Mouse (Mus musculus) thymus, adult 2 months (tissue): ENCODE data around the gene Naa38. TPM values are rescaled to one million over a fixed set of nuclear protein-coding genes. Genes with fewer than 3 reads are reported as not detected.

ENCODE experiments used
- DNase-seq: peaks from one replicate; pipeline ENCODE4 v3.0.0; 2021
- H3K27ac ChIP-seq: fragments of 200-500 bp; 2 replicates; pipeline ENCODE4 v1.5.1; 2012; ENCODE audit warnings: low read length, control low read depth; ENCODE audit not compliant: control insufficient read depth, insufficient read depth
- H3K27me3 ChIP-seq: fragments of 200-500 bp; 2 replicates; pipeline ENCODE4 v1.6.1; 2012; ENCODE audit warnings: mild to moderate bottlenecking, low read length, moderate library complexity, mixed read lengths; ENCODE audit not compliant: control insufficient read depth, insufficient read depth
- H3K36me3 ChIP-seq: fragments of 200-500 bp; 2 replicates; pipeline ENCODE4 v1.6.1; 2012; ENCODE audit warnings: mild to moderate bottlenecking, low read length, moderate library complexity; ENCODE audit not compliant: control insufficient read depth, insufficient read depth
- H3K4me1 ChIP-seq: fragments of 200-500 bp; replicated peaks from 2 replicates; pipeline ENCODE4 v1.6.1; 2012; ENCODE audit warnings: low read length; ENCODE audit not compliant: control insufficient read depth, insufficient read depth
- H3K4me3 ChIP-seq: fragments of 200-500 bp; 2 replicates; pipeline ENCODE4 v1.5.1; 2012; ENCODE audit warnings: mild to moderate bottlenecking, low read length, control low read depth, moderate library complexity; ENCODE audit not compliant: control insufficient read depth, insufficient read depth
- CTCF ChIP-seq: fragments of 200-500 bp; IDR thresholded peaks from 2 replicates; pipeline ENCODE4 v1.5.1; 2012; ENCODE audit warnings: mild to moderate bottlenecking, control low read depth, low read length, moderate library complexity, borderline replicate concordance; ENCODE audit not compliant: control insufficient read depth, poor library complexity, insufficient read depth; ENCODE audit errors: extremely low read depth
- POLR2A ChIP-seq: fragments of 200-500 bp; IDR thresholded peaks from 2 replicates; pipeline ENCODE4 v1.6.1; 2012; ENCODE audit warnings: mild to moderate bottlenecking, low read length, control low read depth, moderate library complexity; ENCODE audit not compliant: control insufficient read depth, poor library complexity, insufficient read depth; ENCODE audit errors: extremely low read depth
- WGBS: fragments of 180-500 bp; shearing (Covaris S2); methylation state at CpG from one replicate; pipeline ENCODE4 v1.1.7; 2018; 5-methylcytosine and 5-hydroxymethylcytosine counted together
- polyA plus RNA-seq: library from polyadenylated mRNA; depleted of rRNA; stranded (reverse); fragments of >200 nt; gene quantifications from 2 replicates; pipeline ENCODE4 v1.2.3, GENCODE M21; 2012; rRNA removed

The Naa38 gene
- polyA plus RNA-seq, 1 experiment, result 170 TPM

DNA sequence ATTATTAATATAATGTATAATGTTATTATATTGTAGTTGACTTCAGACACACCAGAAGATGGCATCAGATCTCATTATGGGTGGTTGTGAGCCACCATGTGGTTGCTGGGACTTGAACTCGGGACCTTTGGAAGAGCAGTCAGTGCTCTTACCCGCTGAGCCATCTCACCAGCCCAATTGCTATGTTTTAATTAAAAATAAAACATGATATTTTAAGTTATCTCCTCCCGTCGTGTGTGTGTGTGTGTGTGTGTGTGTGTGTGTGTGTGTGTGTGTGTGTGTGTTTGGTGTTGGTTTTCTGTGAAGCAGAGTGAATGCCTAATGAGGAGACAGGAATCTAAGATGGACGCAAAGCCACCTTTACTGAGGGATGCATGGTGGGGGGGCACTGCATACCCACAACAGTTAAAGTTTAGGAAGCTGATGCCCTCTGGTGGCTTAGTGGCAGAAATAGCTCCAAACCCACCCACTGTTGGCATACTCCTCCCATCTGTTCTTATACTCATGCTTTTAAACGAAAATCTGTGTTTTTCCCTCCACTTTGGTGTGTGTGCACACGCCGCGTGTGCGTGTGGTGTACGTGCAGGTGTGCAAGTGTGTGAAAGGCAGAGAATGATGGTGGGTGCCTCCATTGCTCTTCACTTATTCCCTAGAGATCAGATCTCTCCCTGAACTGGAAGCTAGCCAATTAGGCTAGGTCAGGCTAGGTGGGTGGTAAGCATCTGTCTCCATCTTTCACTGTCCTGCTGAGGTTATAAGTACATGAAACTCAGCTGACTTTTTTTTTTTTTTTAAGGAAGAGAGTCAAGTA lies 36.7 kb downstream of the Naa38 start:
- no peaks in the 10 kb centered on the region for H3K36me3 ChIP-seq
- H3K27ac ChIP-seq, result no peak overlapping the region
- TF ChIP-seq POLR2A, result no peak
- TF ChIP-seq CTCF, result no peak
- no peaks in the 10 kb centered on the region for H3K27me3 ChIP-seq
- 0 out of 2 replicates have a peak, but pooled peaks cover 2% of the 10 kb centered on the region for H3K4me1 ChIP-seq
- 27% methylated on average over 11 of the region's 11 CpGs for WGBS
- H3K4me3 ChIP-seq, result no peak overlapping the region
- DNase-seq, result peak; percentile 81

DNA sequence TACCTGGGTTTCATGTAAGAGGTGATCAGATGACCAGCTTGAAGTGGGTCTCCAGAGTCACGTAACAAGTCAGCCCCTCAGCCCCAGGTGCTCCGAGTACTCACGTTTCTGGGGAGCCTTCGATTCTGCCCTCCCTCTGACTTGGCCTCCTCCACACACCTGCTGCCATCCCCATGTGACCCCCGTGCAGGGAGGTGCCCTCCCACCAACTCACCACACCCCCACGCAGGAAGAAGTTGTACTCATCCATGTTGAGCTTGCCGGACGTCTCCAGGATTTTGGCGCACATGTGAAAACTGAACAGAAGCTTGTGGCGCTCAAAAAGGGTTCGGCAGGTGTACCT lies 37.3 kb downstream of the Naa38 start:
- DNase-seq, result no peak
- H3K4me1 ChIP-seq, result 0 out of 2 replicates have a peak, but pooled peaks cover 2% of the 10 kb centered on the region
- H3K4me3 ChIP-seq, result no peak overlapping the region
- H3K27me3 ChIP-seq, result no peaks in the 10 kb centered on the region
- 79% methylated on average over 11 of the region's 11 CpGs for WGBS
- no peak overlapping the region for H3K27ac ChIP-seq
- no peaks in the 10 kb centered on the region for H3K36me3 ChIP-seq
- TF ChIP-seq CTCF (no peak), POLR2A (no peak)

DNA sequence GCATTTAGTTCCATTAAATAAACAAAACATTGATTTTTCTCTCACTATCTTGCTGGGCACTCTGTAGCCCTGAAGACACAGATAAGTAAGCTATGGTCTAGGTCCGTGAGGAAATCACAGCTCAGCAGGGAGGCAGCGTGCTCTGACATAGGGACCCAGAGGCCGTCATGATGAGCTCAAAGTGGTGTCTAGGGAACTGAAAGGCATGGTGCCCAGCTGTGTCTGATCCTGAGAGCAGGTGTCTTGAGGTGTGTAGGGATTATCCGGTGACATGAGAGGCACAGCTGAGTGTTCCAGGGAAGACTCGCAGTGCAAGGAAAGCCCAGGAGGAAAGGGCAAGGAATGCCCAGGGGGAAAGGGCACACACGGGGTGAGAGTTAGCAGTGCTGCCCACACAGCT lies 37.9 kb downstream of the Naa38 start:
- no peak for DNase-seq
- H3K4me3 ChIP-seq, result no peak overlapping the region
- H3K27me3 ChIP-seq, result no peaks in the 10 kb centered on the region
- no peak overlapping the region for H3K27ac ChIP-seq
- 0 out of 2 replicates have a peak, but pooled peaks cover 2% of the 10 kb centered on the region for H3K4me1 ChIP-seq
- TF ChIP-seq CTCF (no peak), POLR2A (no peak)
- 86% methylated on average over 6 of the region's 6 CpGs for WGBS
- H3K36me3 ChIP-seq, result no peaks in the 10 kb centered on the region

DNA sequence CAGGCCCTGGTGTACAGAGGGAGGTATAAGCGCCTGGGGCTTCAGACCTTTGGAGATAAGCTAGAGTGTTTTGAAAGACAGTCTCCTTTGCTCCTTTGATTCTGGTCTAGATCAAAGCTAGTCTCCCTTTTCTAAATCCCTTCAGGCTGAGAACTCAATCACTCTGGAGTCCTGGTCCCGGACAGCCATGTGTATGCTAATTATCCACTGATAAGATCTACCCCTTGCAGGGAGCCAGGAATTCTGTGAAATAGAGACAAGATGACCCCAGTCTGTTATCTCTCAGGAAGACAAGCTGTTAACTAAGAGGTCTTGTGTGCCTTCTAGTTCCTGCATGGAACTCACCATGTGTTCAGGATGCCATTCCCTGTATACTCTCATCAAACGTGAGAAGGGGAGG lies 42.0 kb downstream of the Naa38 start:
- H3K27me3 ChIP-seq, result no peaks in the 10 kb centered on the region
- WGBS, result 88% methylated on average over 3 of the region's 3 CpGs
- H3K4me1 ChIP-seq, result 0 out of 2 replicates have a peak, but pooled peaks cover under 1% of the 10 kb centered on the region
- DNase-seq, result no peak
- H3K4me3 ChIP-seq, result no peak overlapping the region
- TF ChIP-seq CTCF, result no peak
- TF ChIP-seq POLR2A, result no peak
- no peak overlapping the region for H3K27ac ChIP-seq
- no peaks in the 10 kb centered on the region for H3K36me3 ChIP-seq

DNA sequence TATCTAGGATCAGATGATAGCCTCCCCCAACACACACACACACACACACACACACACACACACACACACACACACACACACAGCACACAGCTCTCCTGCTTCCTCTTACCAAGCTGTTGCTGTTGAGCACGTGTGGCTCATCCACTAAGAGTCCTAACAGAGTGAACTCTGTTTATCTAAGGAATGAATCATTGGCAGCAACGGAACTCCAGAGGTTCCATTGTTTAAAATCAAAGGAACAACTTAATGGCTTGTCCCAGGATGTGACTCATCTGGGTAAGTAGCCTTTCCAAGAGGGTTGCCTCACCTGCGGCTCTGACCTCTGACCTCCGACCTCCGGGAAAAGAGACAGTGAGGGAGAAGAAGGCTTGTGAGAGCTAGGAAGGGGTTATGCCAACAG lies 48.0 kb downstream of the Naa38 start:
- no peak for DNase-seq
- Histone ChIP-seq H3K36me3 (no peaks in the 10 kb centered on the region), H3K4me1 (no peaks in the 10 kb centered on the region), H3K4me3 (no peak overlapping the region), H3K27me3 (no peaks in the 10 kb centered on the region), H3K27ac (no peak overlapping the region)
- TF ChIP-seq CTCF (no peak), POLR2A (no peak)
- 51% methylated on average over 5 of the region's 5 CpGs for WGBS

Other genes with a start within 250 kb of the Naa38 start
- gene Alox12b, start 238.5 kb upstream of the Naa38 start, polyA plus RNA-seq, result 1.00 and 1.1 TPM in 2 replicates
- gene Alox8, start 197.6 kb upstream of the Naa38 start, polyA plus RNA-seq, result 0.43 and 0.57 TPM in 2 replicates
- gene Gucy2e, start 158.5 kb upstream of the Naa38 start, polyA plus RNA-seq, result 0.26 and 0.40 TPM in 2 replicates
- 41.5 and 43.8 TPM in 2 replicates for gene Cntrob, start 71.7 kb upstream of the Naa38 start, polyA plus RNA-seq
- gene Trappc1, start 71.5 kb upstream of the Naa38 start, polyA plus RNA-seq, result 50.6 and 62.5 TPM in 2 replicates
- gene Kcnab3, start 69.2 kb upstream of the Naa38 start, polyA plus RNA-seq, result 2.9 and 3.5 TPM in 2 replicates
- 3.3 and 4.1 TPM in 2 replicates for gene Rnf227, start 55.0 kb upstream of the Naa38 start, polyA plus RNA-seq
- 278 and 280 TPM in 2 replicates for gene Chd3, start 26.1 kb upstream of the Naa38 start, polyA plus RNA-seq
- gene Cyb5d1, start 144 bp downstream of the Naa38 start, polyA plus RNA-seq, result 37.2 and 41.5 TPM in 2 replicates
- gene Tmem88, start 2.7 kb downstream of the Naa38 start, polyA plus RNA-seq, result 7.3 and 9.3 TPM in 2 replicates
- 61.0 and 77.3 TPM in 2 replicates for gene Kdm6b, start 18.2 kb downstream of the Naa38 start, polyA plus RNA-seq
- 0.28 and 0.39 TPM in 2 replicates for gene Dnah2, start 153.6 kb downstream of the Naa38 start, polyA plus RNA-seq
- 3.7 and 8.7 TPM in 2 replicates for gene Efnb3, start 164.7 kb downstream of the Naa38 start, polyA plus RNA-seq
- 41.2 and 48.5 TPM in 2 replicates for gene Wrap53, start 184.8 kb downstream of the Naa38 start, polyA plus RNA-seq
- gene Trp53, start 184.9 kb downstream of the Naa38 start, polyA plus RNA-seq, result 266 and 303 TPM in 2 replicates
- gene Atp1b2, start 210.5 kb downstream of the Naa38 start, polyA plus RNA-seq, result 3.4 and 4.2 TPM in 2 replicates
- gene Shbg, start 222.4 kb downstream of the Naa38 start, polyA plus RNA-seq, result not detected in 2 replicates
- 0.67 and 0.73 TPM in 2 replicates for gene Sat2, start 226.5 kb downstream of the Naa38 start, polyA plus RNA-seq
- 94.1 and 96.0 TPM in 2 replicates for gene Fxr2, start 237.5 kb downstream of the Naa38 start, polyA plus RNA-seq